Mouse (Mus musculus) MEL (cell line): ENCODE data around the gene Nxf2. TPM values are rescaled to one million over a fixed set of nuclear protein-coding genes. Genes with fewer than 3 reads are reported as not detected.

Experiments used
- DNase-seq: peaks from one replicate; pipeline ENCODE4 v3.0.0; 2011; ENCODE audit warnings: low read depth, low spot score
- H3K27ac ChIP-seq: 2 replicates; pipeline ENCODE4 v1.5.1; 2012; ENCODE audit warnings: low read depth, mild to moderate bottlenecking, control low read depth, low read length, moderate library complexity; ENCODE audit not compliant: control insufficient read depth
- H3K27me3 ChIP-seq, 2 experiments: fragments of 150-350 bp in 1 of 2; sonication (generic) in 1 of 2; 2 replicates each; pipeline ENCODE4 v1.6.1; 2012; ENCODE audit warnings: low read length in 2 of 2, mild to moderate bottlenecking in 2 of 2, improper control_type of control experiment in 1 of 2, moderate library complexity in 1 of 2; ENCODE audit not compliant: insufficient read depth in 2 of 2, control insufficient read depth in 1 of 2
- H3K36me3 ChIP-seq, 2 experiments: 2 replicates each; pipeline ENCODE4 v1.6.1; 2012 to 2014; ENCODE audit warnings: low read length in 2 of 2, improper control_type of control experiment in 1 of 2, inconsistent platforms in 1 of 2, mild to moderate bottlenecking in 1 of 2; ENCODE audit not compliant: insufficient read depth in 2 of 2, control insufficient read depth in 1 of 2
- H3K4me1 ChIP-seq, 2 experiments: fragments of 150-350 bp in 1 of 2; sonication (generic) in 1 of 2; 2 replicates each; pipeline ENCODE4 v1.6.1; 2012; ENCODE audit warnings: low read length in 2 of 2, improper control_type of control experiment in 1 of 2, mild to moderate bottlenecking in 1 of 2; ENCODE audit not compliant: insufficient read depth in 2 of 2, control insufficient read depth in 1 of 2
- H3K4me3 ChIP-seq, 2 experiments: fragments of 150-350 bp in 1 of 2; sonication (generic) in 1 of 2; 2 replicates each; pipeline ENCODE4 v1.5.1; 2012; ENCODE audit warnings: low read depth in 2 of 2, low read length in 2 of 2, mild to moderate bottlenecking in 2 of 2, moderate library complexity in 2 of 2, control low read depth in 1 of 2, improper control_type of control experiment in 1 of 2; ENCODE audit not compliant: control insufficient read depth in 1 of 2, insufficient read depth in 1 of 2
- H3K79me2 ChIP-seq: 2 replicates; pipeline ENCODE4 v1.6.1; 2012; ENCODE audit warnings: mild to moderate bottlenecking, low read length, moderate library complexity; ENCODE audit not compliant: control insufficient read depth, poor library complexity, insufficient read depth
- H3K9ac ChIP-seq: 2 replicates; pipeline ENCODE4 v1.6.1; 2012; ENCODE audit warnings: low read depth, mild to moderate bottlenecking, control low read depth, low read length, moderate library complexity; ENCODE audit not compliant: control insufficient read depth, poor library complexity, severe bottlenecking
- H3K9me3 ChIP-seq: fragments of 150-350 bp; sonication (generic); replicated peaks from 2 replicates; pipeline ENCODE4 v1.6.1; 2012; ENCODE audit warnings: mild to moderate bottlenecking, low read length, improper control_type of control experiment, moderate library complexity; ENCODE audit not compliant: insufficient read depth
- BHLHE40 ChIP-seq: IDR thresholded peaks from 2 replicates; pipeline ENCODE4 v1.6.1; 2012; ENCODE audit warnings: low read depth, mild to moderate bottlenecking, inconsistent platforms, low read length, improper control_type of control experiment, borderline replicate concordance
- CHD2 ChIP-seq: IDR thresholded peaks from 2 replicates; pipeline ENCODE4 v1.6.1; 2011; ENCODE audit warnings: low read length, improper control_type of control experiment
- CTCF ChIP-seq, 3 experiments: IDR thresholded peaks in 2 of 3; conservative IDR thresholded peaks in 1 of 3; 2 replicates each; pipeline ENCODE4 v1.5.1; 2011 to 2012; ENCODE audit warnings: low read length in 3 of 3, low read depth in 2 of 3, mild to moderate bottlenecking in 2 of 3, improper control_type of control experiment in 1 of 3, inconsistent platforms in 1 of 3, mixed read lengths in 1 of 3, moderate library complexity in 1 of 3; ENCODE audit not compliant: control insufficient read depth in 1 of 3, insufficient read depth in 1 of 3, poor library complexity in 1 of 3, severe bottlenecking in 1 of 3
- E2F4 ChIP-seq: IDR thresholded peaks from 2 replicates; pipeline ENCODE4 v1.6.1; 2011; ENCODE audit warnings: low read depth, low read length, improper control_type of control experiment, borderline replicate concordance
- ETS1 ChIP-seq: IDR thresholded peaks from 2 replicates; pipeline ENCODE4 v1.6.1; 2012; ENCODE audit warnings: low read depth, mild to moderate bottlenecking, inconsistent platforms, low read length, improper control_type of control experiment, moderate library complexity
- GABPA ChIP-seq: IDR thresholded peaks from 2 replicates; pipeline ENCODE4 v1.6.1; 2012; ENCODE audit warnings: low read depth, mild to moderate bottlenecking, inconsistent platforms, low read length, improper control_type of control experiment, moderate library complexity
- GATA1 ChIP-seq: IDR thresholded peaks from 2 replicates; pipeline ENCODE4 v1.6.1; 2011; ENCODE audit warnings: low read depth, low read length, improper control_type of control experiment
- JUND ChIP-seq: IDR thresholded peaks from 2 replicates; pipeline ENCODE4 v1.6.1; 2011; ENCODE audit warnings: low read depth, mild to moderate bottlenecking, improper control_type of control experiment, low read length
- KAT2A ChIP-seq: conservative IDR thresholded peaks from 2 replicates; pipeline ENCODE4 v1.6.1; 2012; ENCODE audit warnings: low read depth, low read length, improper control_type of control experiment, inconsistent platforms
- MAFK ChIP-seq: IDR thresholded peaks from 2 replicates; pipeline ENCODE4 v1.6.1; 2011; ENCODE audit warnings: low read depth, mild to moderate bottlenecking, low read length, improper control_type of control experiment, borderline replicate concordance
- MAX ChIP-seq: IDR thresholded peaks from 2 replicates; pipeline ENCODE4 v1.6.1; 2011; ENCODE audit warnings: low read length, improper control_type of control experiment
- MEF2A ChIP-seq: IDR thresholded peaks from 2 replicates; pipeline ENCODE4 v1.6.1; 2014; ENCODE audit warnings: low read depth, mild to moderate bottlenecking, inconsistent platforms, low read length, improper control_type of control experiment; ENCODE audit not compliant: poor library complexity, insufficient replicate concordance, severe bottlenecking; ENCODE audit errors: extremely low read depth
- MXI1 ChIP-seq: IDR thresholded peaks from 2 replicates; pipeline ENCODE4 v1.6.1; 2011; ENCODE audit warnings: mild to moderate bottlenecking, low read depth, low read length, improper control_type of control experiment
- NELFE ChIP-seq: IDR thresholded peaks from 2 replicates; pipeline ENCODE4 v1.6.1; 2011; ENCODE audit warnings: low read depth, low read length, improper control_type of control experiment
- NRF1 ChIP-seq: IDR thresholded peaks from 2 replicates; pipeline ENCODE4 v1.6.1; 2014; ENCODE audit warnings: low read depth, mild to moderate bottlenecking, inconsistent platforms, low read length, improper control_type of control experiment, moderate library complexity; ENCODE audit not compliant: poor library complexity, insufficient read depth, severe bottlenecking
- POLR2A ChIP-seq, 2 experiments: IDR thresholded peaks; 2 replicates each; pipeline ENCODE4 v1.6.1; 2011 to 2012; ENCODE audit warnings: low read length in 2 of 2, mild to moderate bottlenecking in 2 of 2, control low read depth in 1 of 2, improper control_type of control experiment in 1 of 2, low read depth in 1 of 2, moderate library complexity in 1 of 2; ENCODE audit not compliant: control insufficient read depth in 1 of 2, insufficient read depth in 1 of 2, poor library complexity in 1 of 2
- POLR2AphosphoS2 ChIP-seq: IDR thresholded peaks from 2 replicates; pipeline ENCODE4 v1.6.1; 2011; ENCODE audit warnings: low read length, improper control_type of control experiment
- RCOR1 ChIP-seq: IDR thresholded peaks from 2 replicates; pipeline ENCODE4 v1.6.1; 2012; ENCODE audit warnings: low read depth, mild to moderate bottlenecking, inconsistent platforms, low read length, improper control_type of control experiment
- TBP ChIP-seq: IDR thresholded peaks from 2 replicates; pipeline ENCODE4 v1.8.0; 2011; ENCODE audit warnings: low read depth, low read length, improper control_type of control experiment
- TCF12 ChIP-seq: IDR thresholded peaks from 2 replicates; pipeline ENCODE4 v1.6.1; 2014; ENCODE audit warnings: low read depth, mild to moderate bottlenecking, inconsistent platforms, low read length, improper control_type of control experiment, moderate library complexity
- USF1 ChIP-seq: IDR thresholded peaks from 2 replicates; pipeline ENCODE4 v1.6.1; 2014; ENCODE audit warnings: low read depth, mild to moderate bottlenecking, inconsistent platforms, low read length, improper control_type of control experiment, moderate library complexity
- USF2 ChIP-seq, 2 experiments: IDR thresholded peaks; 2 replicates each; pipeline ENCODE4 v1.6.1; 2011 to 2012; ENCODE audit warnings: improper control_type of control experiment in 2 of 2, low read length in 2 of 2, borderline replicate concordance in 1 of 2, inconsistent platforms in 1 of 2, low read depth in 1 of 2, mild to moderate bottlenecking in 1 of 2; ENCODE audit not compliant: insufficient read depth in 1 of 2
- ZC3H11A ChIP-seq: IDR thresholded peaks from 2 replicates; pipeline ENCODE4 v1.6.1; 2012; ENCODE audit warnings: low read depth, mild to moderate bottlenecking, inconsistent platforms, low read length, improper control_type of control experiment
- ZMIZ1 ChIP-seq: IDR thresholded peaks from 2 replicates; pipeline ENCODE4 v1.6.1; 2012; ENCODE audit warnings: low read depth, mild to moderate bottlenecking, inconsistent platforms, low read length, improper control_type of control experiment, moderate library complexity
- polyA plus RNA-seq, 2 experiments: library from polyadenylated mRNA; stranded (reverse) in 1 of 2; unstranded in 1 of 2; fragments of >175 nt in 1 of 2; fragments of >200 nt in 1 of 2; gene quantifications; 2 replicates each; pipeline versions ENCODE4 v1.2.1 to v1.2.4; 2012; ENCODE audit warnings: low replicate concordance in 2 of 2, low read depth in 1 of 2; ENCODE audit not compliant: insufficient read length in 2 of 2, insufficient read depth in 1 of 2, missing spikeins in 1 of 2
- total RNA-seq: library from RNA; depleted of rRNA; stranded (reverse); fragments of 300-350 nt; gene quantifications from 2 replicates; pipeline ENCODE4 v1.2.3, GENCODE M21; 2012

Nxf2 gene
- total and polyA plus RNA-seq, 3 experiments = 0.19 to 0.50 TPM; not detected in 1

DNA sequence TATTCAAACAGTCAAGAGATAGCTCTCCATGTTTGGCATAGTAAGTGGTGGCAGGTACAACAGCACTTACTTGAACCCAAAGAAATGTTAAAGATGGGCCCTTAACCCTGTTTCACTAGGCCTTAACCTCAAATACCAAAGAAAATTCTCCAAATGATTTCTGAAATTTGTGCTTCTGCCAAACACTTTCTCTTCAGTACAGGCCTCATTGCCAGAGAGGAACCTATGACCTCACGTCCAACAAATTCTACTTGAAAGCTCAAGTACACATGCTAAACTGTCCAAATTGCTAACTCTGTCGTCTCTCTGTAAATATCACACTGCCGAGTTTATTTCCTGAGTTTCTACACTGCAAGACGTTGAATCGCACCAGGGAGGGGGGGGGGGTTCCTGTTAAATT is 43.5 kb upstream of the Nxf2 start:
- peaks cover 0 to 6% of the 10 kb centered on the region in 2 experiments; a peak in 1 of 4 replicates for H3K4me1 ChIP-seq
- TF ChIP-seq E2F4 (no peak), TBP (0 out of 2 replicates have a peak, but pooled peaks have one; percentile 38)
- peak overlapping the region; percentile 71 for H3K9ac ChIP-seq
- peak; percentile 74 for DNase-seq
- H3K79me2 ChIP-seq = peaks cover 5% of the 10 kb centered on the region; the same call in 1 of the 2 replicates
- peak overlapping the region; percentile 61 to 73 for H3K4me3 ChIP-seq
- H3K36me3 ChIP-seq = peaks cover 0 to 11% of the 10 kb centered on the region in 2 experiments; a peak in 2 of 4 replicates
- no peaks in the 10 kb centered on the region for H3K9me3 ChIP-seq
- peak overlapping the region; percentile 81 for H3K27ac ChIP-seq
- H3K27me3 ChIP-seq = no peaks in the 10 kb centered on the region

GRCm38 (mm10) chrX:134963305-134964094 is 1.1 kb downstream of the Nxf2 start:
- Histone ChIP-seq H3K36me3 (no peaks in the 10 kb centered on the region), H3K9ac (no peak overlapping the region), H3K79me2 (no peaks in the 10 kb centered on the region), H3K4me1 (no peaks in the 10 kb centered on the region), H3K4me3 (peak overlapping the region in 1 of 2 experiments; percentile 36; a peak in 1 of 4 replicates), H3K27me3 (peaks cover 0 to 6% of the 10 kb centered on the region in 2 experiments; a peak in 3 of 4 replicates), H3K27ac (no peak overlapping the region), H3K9me3 (no peaks in the 10 kb centered on the region)
- peak; percentile 72 for DNase-seq
- TF ChIP-seq KAT2A (no peak), MAX (peak; percentile 31; the same call in 1 of the 2 replicates), NRF1 (peak; percentile 66; the same call in 1 of the 2 replicates), MXI1 (no peak), USF1 (peak; percentile 62; the same call in 1 of the 2 replicates), POLR2A (IDR thresholded peaks at IDR 0.05; ENCODE audit: control insufficient read depth in 1 of 2, insufficient read depth in 1 of 2, low read depth in 1 of 2, low read length in 2 of 2, poor library complexity in 1 of 2) (0 out of 4 replicates have a peak, but pooled peaks of 1 of the 2 experiments have one; percentile 4), CHD2 (no peak)

- peak; percentile 76 for DNase-seq
- TF ChIP-seq TCF12 (no peak), USF1 (no peak), NELFE (no peak), GATA1 (no peak), JUND (no peak), RCOR1 (no peak), TBP (0 out of 2 replicates have a peak, but pooled peaks have one; percentile 34), ETS1 (no peak), CTCF (IDR thresholded peaks at IDR 0.05 in 2 of 3, conservative IDR thresholded peaks at IDR 0.05 in 1 of 3; ENCODE audit: control insufficient read depth in 1 of 3, insufficient read depth in 1 of 3, low read depth in 2 of 3, low read length in 3 of 3, poor library complexity in 1 of 3, severe bottlenecking in 1 of 3) (peak; percentile 63 to 95 (median 91)), MEF2A (no peak), BHLHE40 (no peak), CHD2 (no peak), USF2 (IDR thresholded peaks at IDR 0.05; ENCODE audit: borderline replicate concordance in 1 of 2, insufficient read depth in 1 of 2, low read depth in 1 of 2, low read length in 2 of 2) (no peak), ZC3H11A (peak; percentile 77), MAFK (no peak), POLR2AphosphoS2 (no peak), GABPA (no peak), ZMIZ1 (no peak)
Measured at GRCm38 (mm10) chrX:134930361-134930760, 34.2 kb downstream of the Nxf2 start.

More at GRCm38 (mm10) chrX:134930361-134930760, 34.2 kb downstream of the Nxf2 start:
- no peaks in the 10 kb centered on the region for H3K9me3 ChIP-seq
- no peak overlapping the region for H3K27ac ChIP-seq
- H3K4me3 ChIP-seq = no peak overlapping the region
- H3K79me2 ChIP-seq = no peaks in the 10 kb centered on the region
- H3K36me3 ChIP-seq = peaks cover 0 to 2% of the 10 kb centered on the region in 2 experiments; a peak in 1 of 4 replicates
- peaks cover 0 to 2% of the 10 kb centered on the region in 2 experiments; a peak in 1 of 4 replicates for H3K4me1 ChIP-seq
- H3K9ac ChIP-seq = no peak overlapping the region
- H3K27me3 ChIP-seq = peaks cover 8 to 13% of the 10 kb centered on the region in 2 experiments
